Mouse (Mus musculus): ENCODE measurements around the gene Ubc. TPM values are rescaled to one million over a fixed set of nuclear protein-coding genes. Genes with fewer than 3 reads are reported as not detected.
A peak's percentile ranks its signal among the peaks of the same experiment; 100 is the strongest.

Gene Ubc
- total RNA-seq, 4 experiments from 2014 or later, result 839 to 1,234 (median 1,027) TPM

DNA sequence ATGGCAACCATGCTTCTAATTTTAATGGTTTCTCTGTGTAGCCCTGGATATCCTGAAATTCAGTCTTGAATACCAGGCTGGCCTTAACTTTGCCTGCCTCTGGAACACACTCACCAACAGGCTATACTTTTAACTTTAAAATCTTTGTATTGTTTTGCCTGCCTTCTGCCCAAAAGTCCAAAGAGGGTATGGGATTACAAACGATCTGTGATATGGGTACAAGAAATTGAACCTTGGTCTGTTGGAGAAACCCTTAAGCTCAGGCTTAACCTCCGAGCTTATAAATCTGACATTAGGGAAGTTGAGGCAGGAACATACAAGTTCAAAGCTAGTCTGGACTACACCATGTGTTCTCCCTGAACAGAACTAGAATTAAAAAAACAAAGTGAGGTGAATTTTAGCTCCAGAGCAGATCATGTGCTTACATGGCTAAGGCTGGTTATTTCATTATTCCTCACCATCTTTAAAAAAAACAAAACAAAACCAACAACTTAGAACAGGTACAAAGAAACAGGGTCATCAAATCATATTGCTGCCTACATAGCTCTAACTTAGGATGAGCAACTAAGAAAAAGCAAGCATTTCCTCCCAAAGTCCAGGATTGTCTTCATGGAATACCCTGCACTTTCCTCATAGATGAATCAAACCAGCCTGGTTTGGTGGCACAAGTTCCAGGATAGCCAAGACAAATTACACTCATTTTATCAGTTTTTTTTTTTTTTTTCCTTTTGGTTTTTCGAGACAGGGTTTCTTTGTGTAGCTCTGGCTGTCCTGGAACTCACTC lies 6.2 kb downstream of the Ubc start:
- DNase-seq (ENCODE audit: low spot score), result no peak

DNA sequence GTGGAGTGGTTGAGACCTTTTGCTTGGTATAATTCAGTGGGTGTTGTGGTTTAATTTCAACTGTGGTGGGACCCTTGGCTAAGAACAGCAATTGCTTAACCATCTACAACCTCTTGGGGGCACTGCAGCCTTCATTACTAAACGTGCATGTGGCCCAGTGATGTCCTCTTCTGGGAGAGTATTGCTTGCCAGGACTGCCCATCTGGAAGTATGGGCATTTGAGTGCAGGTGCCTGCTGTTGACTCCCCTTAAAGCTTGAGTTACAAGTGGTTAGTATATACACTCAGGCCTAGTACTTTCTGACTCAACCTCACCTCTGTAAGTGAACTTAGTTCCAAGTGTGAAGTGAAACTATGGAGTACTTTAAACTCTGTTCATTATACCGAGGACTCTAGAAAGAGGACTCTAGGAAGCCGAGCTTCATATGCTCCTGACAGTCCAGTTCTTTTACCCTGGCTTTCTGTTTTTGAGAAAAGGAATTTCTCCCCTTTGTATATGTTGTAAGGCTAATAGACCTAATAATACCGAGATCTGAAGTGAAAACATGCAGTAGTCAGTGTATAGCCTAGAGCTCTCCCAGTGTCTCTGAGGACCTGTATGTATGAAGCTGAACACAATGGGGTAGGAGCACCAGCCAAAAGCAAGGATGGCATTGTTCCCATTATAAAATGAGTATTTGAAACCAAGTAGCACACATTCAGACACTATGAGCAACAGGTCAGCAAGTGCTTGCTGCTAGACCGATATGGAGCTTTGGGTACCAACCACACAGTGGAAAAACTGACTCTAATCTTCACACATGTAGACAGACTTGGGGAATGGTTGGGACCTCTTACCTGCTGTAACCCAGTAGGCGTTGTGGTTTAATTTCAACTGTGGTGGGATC lies 7.1 kb downstream of the Ubc start:
- DNase-seq (ENCODE audit: low spot score), result no peak

DNA sequence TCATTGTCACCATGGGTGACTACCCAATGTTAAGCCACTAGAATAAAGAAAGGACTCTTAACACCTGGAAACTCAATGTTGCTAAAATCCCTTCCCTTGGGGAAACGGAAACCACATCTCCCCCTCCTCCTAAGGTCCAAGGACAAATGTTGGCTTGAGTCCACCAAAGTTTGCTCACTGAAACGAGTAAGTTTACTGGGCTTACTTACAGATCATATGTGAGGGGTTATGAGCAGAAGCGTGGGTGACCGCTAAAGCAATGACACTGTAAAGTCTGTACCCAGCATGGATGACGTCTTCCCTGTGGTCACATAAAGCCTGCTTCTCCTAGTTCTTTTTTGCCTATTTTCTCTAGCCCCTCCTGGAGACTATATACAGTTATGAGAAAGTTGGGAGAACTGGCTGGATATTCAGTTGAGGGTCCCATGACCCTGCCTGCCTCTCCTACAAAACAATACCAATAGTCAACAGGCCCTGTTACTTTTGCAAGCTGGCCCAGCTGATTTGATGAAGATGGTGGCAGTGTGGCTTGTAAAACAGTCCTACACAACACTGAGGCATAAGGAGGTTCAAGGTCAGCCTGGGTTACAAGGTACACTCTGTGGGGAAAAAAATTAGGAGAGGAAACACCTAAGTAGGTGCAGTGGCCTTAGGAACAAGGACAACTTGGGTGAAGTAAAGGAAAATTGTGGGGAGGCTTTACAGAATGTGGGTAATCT lies 7.9 kb downstream of the Ubc start:
- DNase-seq (ENCODE audit: low spot score), result no peak

DNA sequence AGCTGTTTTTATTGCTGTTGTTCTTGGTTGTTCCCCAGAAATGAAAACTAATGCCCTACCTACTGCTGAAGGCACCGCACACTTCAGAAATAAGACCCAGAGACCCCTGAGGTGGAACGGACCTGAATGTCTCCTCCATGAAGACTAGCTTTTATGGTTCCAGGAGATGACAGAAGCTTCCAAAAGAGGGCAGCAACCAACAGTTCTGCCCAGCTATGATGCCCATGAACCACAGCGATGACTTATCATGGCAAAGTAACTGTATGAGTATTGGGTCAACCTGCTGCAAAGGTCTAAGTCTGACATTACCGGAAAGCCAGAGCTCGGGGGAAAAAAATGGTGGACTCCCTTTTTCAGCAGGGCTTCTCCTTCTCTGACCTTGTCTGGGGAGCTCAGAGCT lies 11.1 kb downstream of the Ubc start:
- DNase-seq (ENCODE audit: low spot score), result no peak

DNA sequence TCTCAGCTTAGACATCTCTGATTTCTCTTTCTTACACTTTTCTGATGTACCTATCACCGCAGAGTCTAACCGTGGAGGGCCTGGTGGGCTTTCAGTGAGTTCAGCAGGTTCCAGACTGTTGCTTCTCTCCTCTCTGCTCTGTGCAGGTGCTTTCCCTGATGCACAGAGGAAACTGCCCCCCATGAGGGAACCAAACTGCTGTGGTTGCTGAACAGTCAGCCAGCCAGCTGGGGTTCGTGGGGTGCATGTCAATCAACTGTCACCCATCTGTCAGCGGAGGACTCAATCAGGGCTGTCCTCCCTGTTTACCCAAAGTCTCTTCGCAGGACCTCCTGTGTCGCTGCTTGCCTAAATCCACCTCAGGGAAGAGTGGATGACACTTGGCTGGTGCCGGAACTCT lies 12.8 kb downstream of the Ubc start:
- no peak for DNase-seq (ENCODE audit: low spot score)

DNA sequence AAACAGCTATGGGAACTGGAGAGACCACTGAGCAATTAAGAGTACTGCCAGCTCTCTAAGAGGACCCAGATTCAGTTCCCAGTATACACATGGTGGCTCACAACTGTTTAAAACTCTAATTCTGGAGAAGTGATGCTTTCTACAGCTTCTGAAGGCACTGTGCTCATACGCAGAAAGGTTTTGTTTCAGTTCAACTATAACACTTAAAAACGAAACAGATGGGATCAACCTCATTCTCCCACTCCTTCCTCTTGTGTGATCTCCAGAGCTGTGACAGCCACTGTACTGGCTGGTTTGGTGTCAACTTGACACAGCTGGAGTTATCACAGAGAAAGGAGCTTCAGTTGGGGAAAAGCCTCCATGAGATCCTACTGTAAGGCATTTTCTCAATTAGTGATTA lies 14.1 kb downstream of the Ubc start:
- no peak for DNase-seq (ENCODE audit: low spot score)

DNA sequence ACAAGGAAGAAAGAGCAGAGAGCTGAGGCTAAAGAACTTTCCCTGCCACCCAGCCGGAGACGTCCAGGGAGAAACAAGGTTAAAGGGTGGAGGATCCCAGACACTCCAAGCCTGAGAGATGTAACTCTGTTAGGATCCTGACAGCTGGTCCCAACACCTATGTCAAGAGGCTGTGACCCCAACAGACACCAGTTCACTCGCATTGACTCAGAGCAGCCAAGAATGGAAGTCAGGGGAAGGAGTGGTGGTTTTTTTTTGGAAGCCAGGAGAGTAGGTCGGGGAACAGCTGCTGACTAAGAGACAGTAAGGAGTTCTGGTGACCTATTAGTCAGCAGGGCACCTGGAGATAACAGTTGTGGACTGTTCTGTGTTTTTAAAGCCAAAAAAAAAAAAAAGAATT lies 18.0 kb downstream of the Ubc start:
- DNase-seq (ENCODE audit: low spot score), result no peak

DNA sequence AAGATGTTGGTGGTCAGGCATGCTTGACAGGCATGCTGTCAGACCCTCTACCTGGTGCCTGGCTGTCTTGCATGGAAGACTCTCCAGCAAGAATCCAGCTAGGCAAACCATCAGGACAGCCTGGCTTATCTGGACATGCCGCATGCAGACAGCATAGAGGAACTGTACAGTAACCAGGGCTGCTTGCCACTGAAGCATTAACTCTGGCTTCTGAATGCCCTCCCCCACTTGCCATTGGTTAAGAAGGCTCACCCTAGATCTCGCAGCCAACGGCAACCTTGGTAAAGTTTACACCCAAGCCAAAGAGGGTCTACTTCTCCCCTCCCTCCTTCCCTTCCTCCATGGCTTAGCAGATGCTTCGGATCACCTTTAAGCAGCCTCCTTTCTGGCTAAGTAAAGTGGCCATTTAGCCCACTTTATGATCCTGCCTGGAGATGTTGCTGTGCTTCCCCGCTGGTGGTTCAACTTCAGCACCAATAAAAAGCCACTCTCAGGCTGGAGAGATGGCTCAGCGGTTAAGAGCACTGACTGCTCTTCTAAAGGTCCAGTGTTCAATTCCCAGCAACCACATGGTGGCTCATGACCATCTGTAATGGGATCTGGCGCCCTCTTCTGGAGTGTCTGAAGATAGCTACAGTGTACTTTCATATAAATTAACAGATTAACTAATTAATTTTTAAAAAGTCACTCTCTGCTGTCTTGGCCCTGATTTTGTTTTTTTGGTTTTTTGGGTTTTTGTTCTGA lies 18.9 kb downstream of the Ubc start:
- no peak for DNase-seq (ENCODE audit: low spot score)

DNA sequence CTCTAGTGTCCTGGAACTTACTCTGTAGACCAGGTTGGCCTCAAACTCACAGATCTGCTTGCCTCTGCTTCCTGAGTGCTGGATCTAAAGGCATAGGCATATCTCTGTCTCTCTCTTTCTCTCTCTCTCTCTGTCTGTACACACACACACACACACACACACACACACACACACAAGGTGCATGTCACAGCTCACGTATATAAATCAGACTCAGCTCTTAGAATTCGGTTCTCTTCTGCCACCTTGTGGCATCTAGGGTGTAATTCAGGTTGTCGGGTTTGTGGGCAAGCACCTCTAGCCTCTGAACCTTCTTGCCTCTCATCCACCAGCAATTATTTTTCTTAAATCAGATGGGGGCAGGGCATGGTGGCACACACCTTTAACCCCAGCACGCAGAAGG lies 21.4 kb downstream of the Ubc start:
- peak; percentile 66 for DNase-seq (ENCODE audit: low spot score)

DNA sequence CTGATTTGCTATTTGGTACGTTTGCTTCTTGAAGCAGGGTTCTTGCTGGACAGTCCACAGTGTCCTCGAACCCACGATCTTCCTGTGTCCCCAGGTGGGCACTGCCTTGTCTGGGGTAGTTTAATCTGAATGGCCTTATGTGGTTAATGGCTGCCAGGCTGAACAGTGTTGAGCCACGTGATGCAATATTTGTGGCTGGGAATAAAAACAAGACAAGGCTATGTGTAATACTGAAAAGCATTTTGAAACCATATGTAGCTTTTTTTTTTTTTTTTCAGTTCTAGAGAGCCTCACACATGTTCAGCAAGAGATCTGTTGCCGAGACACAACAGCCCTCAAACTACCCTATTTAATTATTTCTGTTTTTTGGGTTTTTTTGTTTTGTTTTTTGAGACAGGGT lies 21.8 kb downstream of the Ubc start:
- DNase-seq (ENCODE audit: low spot score), result no peak

DNA sequence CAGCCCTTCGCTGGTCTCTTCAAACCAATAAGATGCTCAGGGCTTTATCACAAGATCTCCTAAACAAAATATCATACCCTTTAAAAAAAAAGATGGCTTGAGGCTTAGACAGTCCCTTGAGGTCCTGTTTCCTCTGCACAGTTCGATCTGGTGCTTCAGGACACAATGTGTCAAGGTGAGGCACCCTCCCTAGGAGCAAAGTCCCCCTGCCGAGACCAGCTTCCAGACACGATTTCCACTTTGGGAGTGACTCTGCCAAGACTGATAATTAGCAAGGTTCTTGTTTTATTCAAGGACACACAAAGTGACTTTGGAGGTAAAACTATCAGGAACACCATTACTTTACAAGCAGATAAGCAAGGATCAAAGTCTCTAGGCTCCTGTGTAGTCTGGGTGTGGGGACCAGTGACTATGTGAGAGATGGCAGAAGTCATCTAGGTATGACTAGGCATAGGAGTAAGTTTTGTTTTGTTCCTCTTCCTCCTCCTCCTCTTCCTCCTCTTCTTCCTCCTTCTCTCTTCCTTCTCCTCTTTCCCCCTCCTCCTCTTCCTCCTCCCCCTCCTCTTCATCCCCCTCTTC lies 25.1 kb downstream of the Ubc start:
- no peak for DNase-seq (ENCODE audit: low spot score)

DNA sequence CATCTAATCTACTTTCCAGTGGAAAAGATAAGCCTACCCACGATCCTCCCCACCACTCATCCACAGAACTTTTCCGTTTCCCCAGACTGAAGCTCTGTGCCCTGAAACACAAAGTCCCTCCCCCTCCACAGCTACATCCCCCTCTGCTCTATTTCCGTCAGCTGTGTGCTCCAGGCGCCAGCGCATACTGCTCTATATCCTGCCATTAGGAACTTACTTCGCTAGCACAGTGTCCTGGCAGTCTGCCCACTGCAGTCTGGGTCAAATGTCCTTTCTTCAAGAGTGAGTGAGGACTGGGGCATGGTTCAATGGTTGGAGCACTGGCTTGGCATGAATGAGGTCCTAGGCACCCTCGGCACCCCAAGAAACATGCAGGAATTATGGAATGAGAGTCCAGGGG lies 26.1 kb downstream of the Ubc start:
- DNase-seq (ENCODE audit: low spot score), result peak; percentile 34

DNA sequence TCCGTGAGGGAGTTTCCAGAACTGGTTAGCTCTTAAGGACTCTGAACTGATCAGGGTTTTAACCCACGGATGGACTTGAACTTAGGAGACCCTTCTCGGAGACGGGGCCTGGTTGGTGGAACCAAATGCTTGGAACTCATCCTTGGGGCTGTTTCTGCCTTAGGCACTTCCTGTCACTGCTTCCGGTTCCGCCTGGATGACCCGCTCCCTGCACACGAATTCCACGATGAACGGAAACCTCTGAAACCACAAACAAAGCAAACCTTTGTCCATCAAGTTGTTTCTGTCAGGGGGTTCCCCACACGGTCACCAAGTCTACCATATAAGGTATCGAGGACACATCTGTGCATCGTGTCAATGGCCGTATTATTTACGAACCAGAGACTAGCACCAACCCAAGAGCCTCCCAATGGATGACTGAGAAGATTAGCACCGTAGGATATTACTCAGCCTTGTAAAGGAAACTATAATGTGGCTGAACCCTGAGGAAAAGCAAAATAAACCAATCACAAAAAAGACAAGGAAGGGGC lies 29.0 kb downstream of the Ubc start:
- no peak for DNase-seq (ENCODE audit: low spot score)

DNA sequence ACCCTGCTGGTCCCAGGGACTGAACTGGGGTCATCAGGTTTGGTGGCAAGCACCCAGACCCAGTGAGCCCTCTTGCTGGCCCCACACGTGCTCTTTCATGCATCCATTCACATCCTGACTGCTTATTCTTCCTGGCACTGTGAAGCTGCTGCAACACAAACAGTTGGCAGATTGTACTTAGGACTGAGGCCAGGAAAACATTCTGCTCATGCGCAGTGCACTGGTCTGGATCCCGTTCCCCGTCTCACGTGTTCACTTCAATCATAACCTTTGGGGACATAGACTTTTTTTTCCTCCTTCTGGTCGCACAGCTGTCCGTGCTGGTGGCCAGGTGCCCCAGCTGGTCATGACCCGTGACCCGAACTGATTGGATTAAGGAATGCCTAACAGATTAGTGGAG lies 29.4 kb downstream of the Ubc start:
- DNase-seq (ENCODE audit: low spot score), result peak; percentile 30

DNA sequence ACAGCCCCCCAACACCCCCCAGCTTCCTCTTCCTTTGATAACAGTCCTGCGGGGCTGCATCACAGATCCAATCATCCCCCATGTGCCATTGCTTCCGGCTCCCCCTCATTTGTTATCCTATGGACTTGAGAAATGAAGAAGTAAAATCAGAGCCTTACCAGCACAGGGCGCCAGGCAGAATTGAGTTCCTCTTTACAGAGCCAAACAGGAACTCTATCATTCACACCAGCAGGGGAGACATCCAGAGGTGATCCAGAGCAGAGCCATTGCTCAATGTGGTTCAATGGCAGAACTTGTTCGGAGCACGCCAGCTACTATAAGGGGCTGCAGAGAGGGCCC lies 31.8 kb downstream of the Ubc start:
- peak; percentile 25 for DNase-seq (ENCODE audit: low spot score)

DNA sequence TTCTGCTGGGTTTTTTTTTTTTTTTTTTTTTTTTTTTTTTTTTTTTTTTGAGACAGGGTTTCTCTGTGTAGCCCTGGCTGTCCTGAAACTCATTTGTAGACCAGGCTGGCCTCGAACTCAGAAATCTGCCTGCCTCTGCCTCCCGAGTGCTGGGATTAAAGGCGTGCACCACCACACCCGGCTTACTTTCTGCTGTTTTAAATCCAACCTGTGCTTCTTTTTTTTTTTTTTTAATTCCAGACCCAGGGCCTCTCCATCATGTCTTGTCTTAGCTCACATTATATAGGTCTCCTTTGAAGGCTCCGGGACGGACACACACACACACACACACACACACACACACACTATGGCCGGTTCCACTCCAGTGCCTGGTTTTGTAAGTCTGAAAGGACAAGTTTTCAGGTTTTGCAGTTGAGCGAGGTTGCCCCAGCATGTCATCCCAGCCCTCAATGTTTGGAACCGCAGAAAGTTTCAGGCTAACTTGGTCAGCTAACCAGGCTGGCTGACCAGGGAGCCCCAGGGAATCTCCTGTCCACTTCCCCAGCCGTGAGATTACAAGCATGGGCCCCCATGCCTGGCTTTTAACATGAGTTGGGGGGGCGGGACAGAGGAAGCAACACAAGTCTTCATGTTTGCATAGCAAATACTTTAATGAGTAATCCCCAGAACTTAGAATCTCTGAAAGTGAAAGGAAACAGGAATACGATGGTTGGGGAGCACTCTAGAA lies 32.3 kb downstream of the Ubc start:
- no peak for DNase-seq (ENCODE audit: low spot score)

DNA sequence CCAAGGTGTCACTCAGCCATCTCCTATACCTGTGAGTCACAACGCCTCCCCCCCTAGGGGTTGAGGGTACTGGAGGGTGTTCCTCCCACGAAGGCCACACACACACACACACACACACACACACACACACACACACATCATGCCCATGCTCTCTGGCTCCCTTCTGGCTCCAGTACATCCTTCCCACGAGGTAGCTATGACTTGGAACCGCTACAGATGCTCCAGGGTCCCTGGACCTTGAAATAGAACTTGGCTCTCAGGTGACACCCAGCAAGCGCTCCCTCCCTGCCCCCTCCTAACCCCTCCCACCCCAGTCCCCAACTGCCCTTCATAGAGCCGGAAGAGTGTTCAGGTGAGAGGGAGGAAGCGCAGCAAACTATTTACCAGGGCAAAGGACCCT lies 34.4 kb downstream of the Ubc start:
- no peak for DNase-seq (ENCODE audit: low spot score)

DNA sequence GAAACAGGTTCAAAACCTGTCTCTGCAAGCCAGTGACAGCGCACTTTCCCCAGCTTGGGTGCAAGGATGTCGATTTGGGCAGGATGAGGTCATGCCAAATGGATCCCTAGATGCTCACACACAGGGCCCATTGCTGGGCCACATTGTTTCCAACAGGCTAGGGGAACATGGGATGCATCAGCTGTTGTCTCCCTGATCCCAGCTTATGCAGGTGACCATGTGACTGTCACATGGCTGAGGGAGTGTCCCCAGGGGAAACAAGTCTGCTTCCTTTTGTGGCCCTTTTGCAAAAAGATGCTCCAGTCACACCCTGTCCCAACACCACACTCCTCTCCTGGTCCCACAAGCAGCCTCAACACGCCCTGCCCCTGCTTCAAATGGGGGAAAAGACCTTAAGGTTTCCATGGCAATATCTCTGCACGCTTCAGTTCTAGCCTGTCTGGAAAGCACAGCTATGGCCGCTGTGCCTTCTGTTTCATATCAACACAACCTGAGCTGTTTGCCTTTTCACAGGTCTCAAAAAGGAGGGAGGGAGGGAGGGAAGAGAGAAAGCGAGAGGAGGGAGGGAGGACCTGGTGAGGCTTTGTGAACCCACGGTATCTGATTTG lies 35.0 kb downstream of the Ubc start:
- DNase-seq (ENCODE audit: low spot score), result no peak

DNA sequence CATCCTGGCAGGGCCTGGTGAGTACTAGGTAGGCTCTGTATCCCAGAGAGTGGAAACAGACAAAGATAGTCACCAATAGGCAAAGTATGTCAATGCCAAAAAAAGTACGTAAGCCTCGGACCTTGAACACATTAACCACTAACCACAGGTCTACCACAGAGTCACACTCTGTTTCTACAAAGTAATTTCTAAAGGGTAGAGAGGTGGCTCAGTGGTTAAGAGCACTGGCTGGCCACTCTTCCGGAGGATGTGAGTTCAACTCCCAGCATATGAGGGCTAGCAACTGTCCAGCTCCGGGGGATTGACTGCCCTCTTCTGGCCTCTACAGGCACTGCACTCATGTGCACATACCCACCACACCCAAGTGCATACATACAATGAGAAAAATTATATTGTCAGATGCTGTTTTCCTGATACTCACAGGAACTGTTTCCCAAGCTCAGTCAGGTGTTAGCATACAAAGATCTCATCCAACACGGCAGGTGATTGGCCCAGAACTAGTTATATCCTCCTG lies 37.2 kb downstream of the Ubc start:
- DNase-seq (ENCODE audit: low spot score), result no peak

DNA sequence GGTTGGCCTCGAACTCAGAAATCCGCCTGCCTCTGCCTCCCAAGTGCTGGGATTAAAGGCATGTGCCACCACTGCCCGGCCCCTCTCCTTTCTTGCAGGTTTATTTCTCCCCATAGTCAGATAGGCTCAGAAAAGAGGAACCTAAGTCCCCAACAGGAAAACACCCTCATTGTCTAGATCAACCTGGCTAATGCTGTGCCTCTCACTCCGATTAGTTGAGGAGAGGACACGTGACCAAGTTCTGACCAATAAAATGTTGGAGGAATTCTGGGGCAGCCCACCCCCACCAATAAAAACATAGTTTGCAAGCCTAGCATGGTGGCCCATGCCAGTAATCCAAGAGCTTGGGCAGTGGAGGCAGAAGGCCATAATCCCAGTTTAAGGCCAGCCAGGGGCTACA lies 38.1 kb downstream of the Ubc start:
- DNase-seq (ENCODE audit: low spot score), result no peak

Data from heart, adult 8-10 months (tissue).